Mouse (Mus musculus): ENCODE measurements at regions not wholly inside any gene's neighbourhood (a gene's known extent, or its start where the extent isn't known, plus 50 kb on each side); places are given as distances from the start of the nearest gene placed in this dataset.

DNA sequence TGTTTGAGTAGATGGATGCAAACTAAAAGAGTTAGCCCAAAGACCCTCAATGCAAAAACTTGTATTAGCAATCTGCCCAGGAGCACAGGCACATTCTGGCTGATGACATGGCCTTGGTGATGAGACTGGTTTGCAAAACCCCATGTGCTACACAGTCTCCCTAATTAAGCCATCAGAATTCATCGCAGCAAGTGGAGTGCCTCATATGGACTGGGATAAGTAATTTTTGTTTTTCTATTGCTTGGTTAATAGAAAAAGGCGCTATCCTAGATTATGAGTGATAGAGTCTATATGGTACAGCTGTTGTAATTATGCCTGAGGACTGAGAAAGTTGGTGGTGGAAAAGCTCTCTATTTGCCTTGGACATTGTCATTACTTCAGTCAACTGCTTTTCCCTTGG is 155.2 kb upstream of the Robo1 start:
- no peak for DNase-seq (ENCODE audit: low spot score)

DNA sequence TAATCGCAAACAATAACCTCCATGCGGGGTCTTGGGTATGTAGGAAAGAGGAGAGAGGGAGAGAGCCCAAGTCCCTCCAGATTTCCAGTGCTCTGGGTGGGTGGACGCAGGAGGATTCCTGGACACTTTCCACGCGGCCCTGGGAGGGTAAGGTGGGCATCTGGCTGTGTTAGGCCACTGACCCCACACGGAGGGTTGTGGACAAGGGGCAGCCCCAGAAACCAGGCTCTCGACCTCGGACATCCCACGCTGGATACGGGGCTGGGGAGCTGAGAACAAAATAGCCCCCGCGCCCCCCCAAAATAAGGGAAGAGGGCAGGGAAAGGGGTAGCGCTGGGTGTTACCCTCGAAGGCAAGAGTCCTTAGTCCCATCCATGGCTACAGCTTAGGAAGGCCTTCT is 150.2 kb upstream of the Robo1 start:
- DNase-seq (ENCODE audit: low spot score) = no peak

- no peak for DNase-seq (ENCODE audit: low spot score)
Observed at GRCm38 (mm10) chr16:72159411-72159810, 148.7 kb upstream of the Robo1 start.

GRCm38 (mm10) chr16:72175727-72176126 is 132.4 kb upstream of the Robo1 start:
- no peak for DNase-seq (ENCODE audit: low spot score)

- no peak for DNase-seq (ENCODE audit: low spot score)
Observed at GRCm38 (mm10) chr16:72194320-72194719, 113.8 kb upstream of the Robo1 start.

GRCm38 (mm10) chr16:72215360-72216013 is 92.6 kb upstream of the Robo1 start:
- DNase-seq (ENCODE audit: low spot score) = peak; percentile 51

DNA sequence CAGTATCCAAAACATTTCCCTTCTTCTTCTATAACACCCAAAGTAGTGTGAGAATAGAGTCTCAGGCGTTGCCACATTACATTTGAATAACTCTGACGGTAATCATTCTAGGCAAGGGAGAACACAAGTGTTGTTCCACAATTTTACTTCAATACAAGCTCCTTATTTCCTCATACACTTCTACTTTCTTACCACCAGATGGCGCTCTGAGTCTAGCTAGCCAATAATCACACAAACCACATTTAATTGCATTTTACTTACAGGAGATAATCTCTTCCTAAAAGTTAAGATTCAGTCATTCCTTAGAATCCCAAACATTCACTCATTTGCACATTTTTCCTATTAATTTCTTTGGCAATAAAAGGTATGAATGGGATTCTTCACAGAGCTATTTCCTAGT is 90.1 kb upstream of the Robo1 start:
- DNase-seq (ENCODE audit: low spot score) = no peak

DNA sequence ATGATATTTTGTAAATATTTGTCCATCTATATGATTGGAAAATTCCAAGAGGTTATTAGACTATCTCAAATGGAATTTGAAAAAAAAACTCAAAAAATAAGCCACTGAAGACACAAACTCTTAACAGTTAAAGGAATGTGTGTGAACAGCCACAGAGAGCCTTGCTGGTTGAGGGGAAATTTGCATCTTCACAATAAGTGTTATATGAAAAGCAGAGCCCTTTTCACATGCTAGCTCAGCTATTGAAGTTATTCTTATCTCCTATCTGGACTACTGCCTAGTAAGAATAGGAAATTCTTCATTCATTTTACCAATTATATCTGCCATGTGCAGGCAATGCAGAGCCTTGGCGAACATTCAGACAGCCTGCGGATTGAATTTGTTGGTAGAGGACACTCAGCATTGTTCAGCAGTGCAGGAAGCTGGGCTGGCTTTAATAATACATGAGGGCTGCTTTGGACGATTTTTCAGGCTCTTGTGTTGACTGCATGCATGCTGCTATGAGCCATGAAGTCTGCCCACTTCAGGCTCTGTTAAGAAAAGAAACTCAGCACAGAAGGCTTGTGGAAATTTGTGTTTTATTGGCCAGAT is 86.1 kb upstream of the Robo1 start:
- no peak for DNase-seq (ENCODE audit: low spot score)

GRCm38 (mm10) chr16:72223860-72224259 is 84.2 kb upstream of the Robo1 start:
- DNase-seq (ENCODE audit: low spot score) = no peak

- no peak for DNase-seq (ENCODE audit: low spot score)
Observed at GRCm38 (mm10) chr16:72225157-72225880, 82.8 kb upstream of the Robo1 start.

DNA sequence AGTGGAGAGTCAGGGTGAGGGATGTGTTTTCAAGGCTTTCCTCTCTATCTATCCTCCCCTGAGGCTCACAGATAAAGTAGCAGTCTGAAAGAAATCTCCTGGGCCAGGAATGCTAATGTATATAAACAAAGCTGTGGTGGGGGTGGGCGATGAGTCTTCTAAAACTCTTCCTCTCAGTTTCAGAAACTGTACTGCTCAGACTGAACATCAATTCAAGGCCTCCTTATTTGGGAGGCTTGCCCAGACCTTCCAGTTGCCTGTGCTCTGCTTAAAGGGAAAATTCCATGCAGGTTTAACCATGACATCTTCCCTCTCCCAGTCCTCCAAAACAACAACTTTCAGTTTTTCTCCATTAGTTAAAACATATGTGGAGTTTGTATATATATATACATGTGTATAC is 73.7 kb upstream of the Robo1 start:
- no peak for DNase-seq (ENCODE audit: low spot score)

- DNase-seq (ENCODE audit: low spot score) = no peak
Observed at GRCm38 (mm10) chr16:72239631-72240030, 68.5 kb upstream of the Robo1 start.

GRCm38 (mm10) chr16:72256388-72256787 is 51.7 kb upstream of the Robo1 start:
- no peak for DNase-seq (ENCODE audit: low spot score)

Measured in left cerebral cortex, adult 11 months (tissue).